Mouse (Mus musculus) kidney, postnatal 0 days (tissue): ENCODE measurements around the gene Amdhd2. TPM values are rescaled to one million over a fixed set of nuclear protein-coding genes. Genes with fewer than 3 reads are reported as not detected.

Experiments
- ATAC-seq: fragments of 200-750 bp; cut with Nextera tagmentation; replicated peaks from 2 replicates; pipeline ENCODE4 v1.8.0; 2017; ENCODE audit warnings: low read depth, moderate number of reproducible peaks, moderate TSS enrichment, moderate library complexity; ENCODE audit not compliant: low FRiP score
- DNase-seq: peaks from one replicate; pipeline ENCODE4 v3.0.0-alpha.2; 2016; ENCODE audit warnings: low spot score
- H3K27ac ChIP-seq: fragments of 300-500 bp; sonication (generic); 2 replicates; pipeline ENCODE4 v1.5.1; 2014; ENCODE audit warnings: mild to moderate bottlenecking
- H3K27me3 ChIP-seq: fragments of 300-500 bp; sonication (generic); 2 replicates; pipeline ENCODE4 v1.6.1; 2014; ENCODE audit warnings: low read length, mixed read lengths; ENCODE audit not compliant: insufficient read depth
- H3K36me3 ChIP-seq: fragments of 300-500 bp; sonication (generic); 2 replicates; pipeline ENCODE4 v1.6.1; 2014; ENCODE audit warnings: low read length, mixed read lengths; ENCODE audit not compliant: insufficient read depth
- H3K4me1 ChIP-seq: fragments of 300-500 bp; sonication (generic); replicated peaks from 2 replicates; pipeline ENCODE4 v1.6.1; 2014; ENCODE audit warnings: antibody characterized with exemption, low read length, mixed read lengths; ENCODE audit not compliant: insufficient read depth
- H3K4me2 ChIP-seq: fragments of 300-500 bp; sonication (generic); 2 replicates; pipeline ENCODE4 v1.6.1; 2014; ENCODE audit warnings: mild to moderate bottlenecking, low read length, moderate library complexity, mixed read lengths
- H3K4me3 ChIP-seq: fragments of 300-500 bp; sonication (generic); replicated peaks from 2 replicates; pipeline ENCODE4 v1.5.1; 2014; ENCODE audit warnings: low read depth, low read length
- H3K9ac ChIP-seq: fragments of 300-500 bp; sonication (generic); 2 replicates; pipeline ENCODE4 v1.6.1; 2014; ENCODE audit warnings: low read depth, low read length
- H3K9me3 ChIP-seq: fragments of 300-500 bp; sonication (generic); replicated peaks from 2 replicates; pipeline ENCODE4 v1.6.1; 2016; ENCODE audit warnings: low read length, inconsistent platforms, mixed read lengths
- CTCF ChIP-seq: IDR thresholded peaks from 2 replicates; pipeline ENCODE4 v1.5.1; 2016; ENCODE audit warnings: antibody characterized with exemption, low read depth, mild to moderate bottlenecking, moderate library complexity
- WGBS: fragments of 180-500 bp; shearing (Covaris S2); extraction: QIAGEN DNeasy Blood & Tissue Kit; methylation state at CpG from one replicate; pipeline ENCODE4 v1.1.7; 2014; 5-methylcytosine and 5-hydroxymethylcytosine counted together
- polyA plus RNA-seq: library from polyadenylated mRNA; unstranded; fragments of >200 nt; fragmentation: Nextera tagmentation; extraction: Ambion mirVana; gene quantifications from 2 replicates; pipeline ENCODE4 v1.2.1, GENCODE M21; 2015

Gene Amdhd2
- polyA plus RNA-seq, 1 experiment from 2014 or later: 47.9 TPM

GRCm38 (mm10) chr17:24162584-24163175 lies 886 bp downstream of the Amdhd2 start:
- no peak for TF ChIP-seq CTCF
- Histone ChIP-seq H3K27ac (peak overlapping the region; percentile 81), H3K4me3 (peak overlapping the region; percentile 60), H3K4me1 (no peaks in the 10 kb centered on the region; the same call in 1 of the 2 replicates), H3K9ac (peak overlapping the region; percentile 64), H3K27me3 (no peaks in the 10 kb centered on the region), H3K9me3 (no peaks in the 10 kb centered on the region), H3K4me2 (peak overlapping the region; percentile 93), H3K36me3 (peaks cover 4% of the 10 kb centered on the region; the same call in 1 of the 2 replicates)
- 17% methylated on average over 16 of the region's 17 CpGs for WGBS
- DNase-seq: peak; percentile 39
- peak; percentile 17; the same call in 1 of the 2 replicates for ATAC-seq

GRCm38 (mm10) chr17:24161466-24161865 lies 2.1 kb downstream of the Amdhd2 start:
- no peak overlapping the region for H3K27ac ChIP-seq
- no peak overlapping the region for H3K4me2 ChIP-seq
- H3K36me3 ChIP-seq: no peaks in the 10 kb centered on the region
- ATAC-seq (no peak), DNase-seq (no peak)
- no peak overlapping the region for H3K9ac ChIP-seq
- TF ChIP-seq CTCF: no peak
- no peaks in the 10 kb centered on the region for H3K9me3 ChIP-seq
- no peaks in the 10 kb centered on the region for H3K27me3 ChIP-seq
- no peak overlapping the region for H3K4me3 ChIP-seq
- WGBS: 79% methylated on average over 5 of the region's 5 CpGs
- no peaks in the 10 kb centered on the region; the same call in 1 of the 2 replicates for H3K4me1 ChIP-seq

GRCm38 (mm10) chr17:24157526-24157925 lies 6.0 kb downstream of the Amdhd2 start:
- no peak for ATAC-seq
- Histone ChIP-seq H3K9ac (no peak overlapping the region), H3K27me3 (no peaks in the 10 kb centered on the region), H3K4me2 (no peak overlapping the region), H3K9me3 (no peaks in the 10 kb centered on the region), H3K36me3 (0 out of 2 replicates have a peak, but pooled peaks cover 3% of the 10 kb centered on the region), H3K4me3 (no peak overlapping the region), H3K27ac (no peak overlapping the region), H3K4me1 (no peaks in the 10 kb centered on the region; the same call in 1 of the 2 replicates)
- no peak for TF ChIP-seq CTCF
- 96% methylated on average over 4 of the region's 4 CpGs for WGBS
- no peak for DNase-seq

GRCm38 (mm10) chr17:24157121-24157520 lies 6.4 kb downstream of the Amdhd2 start:
- no peak for TF ChIP-seq CTCF
- no peaks in the 10 kb centered on the region for H3K9me3 ChIP-seq
- DNase-seq (no peak), ATAC-seq (no peak)
- H3K4me1 ChIP-seq: no peaks in the 10 kb centered on the region
- H3K27me3 ChIP-seq: no peaks in the 10 kb centered on the region
- no peak overlapping the region for H3K4me2 ChIP-seq
- H3K36me3 ChIP-seq: 0 out of 2 replicates have a peak, but pooled peaks cover 3% of the 10 kb centered on the region
- no peak overlapping the region for H3K9ac ChIP-seq
- no peak overlapping the region for H3K4me3 ChIP-seq
- 87% methylated on average over 6 of the region's 6 CpGs for WGBS
- no peak overlapping the region for H3K27ac ChIP-seq

GRCm38 (mm10) chr17:24156394-24156793 lies 7.2 kb downstream of the Amdhd2 start:
- H3K4me3 ChIP-seq: no peak overlapping the region
- no peak overlapping the region for H3K4me2 ChIP-seq
- TF ChIP-seq CTCF: no peak
- H3K27ac ChIP-seq: no peak overlapping the region
- 82% methylated on average over 3 of the region's 3 CpGs for WGBS
- H3K27me3 ChIP-seq: no peaks in the 10 kb centered on the region
- ATAC-seq (no peak), DNase-seq (no peak)
- no peak overlapping the region for H3K9ac ChIP-seq
- H3K36me3 ChIP-seq: 0 out of 2 replicates have a peak, but pooled peaks cover 3% of the 10 kb centered on the region
- H3K4me1 ChIP-seq: no peaks in the 10 kb centered on the region
- H3K9me3 ChIP-seq: no peaks in the 10 kb centered on the region

GRCm38 (mm10) chr17:24155742-24156141 lies 7.8 kb downstream of the Amdhd2 start:
- 0 out of 2 replicates have a peak, but pooled peaks cover 3% of the 10 kb centered on the region for H3K36me3 ChIP-seq
- H3K9ac ChIP-seq: no peak overlapping the region
- ATAC-seq (no peak), DNase-seq (no peak)
- no peaks in the 10 kb centered on the region for H3K4me1 ChIP-seq
- TF ChIP-seq CTCF: no peak
- H3K4me3 ChIP-seq: no peak overlapping the region
- WGBS: 90% methylated on average over 9 of the region's 9 CpGs
- H3K27ac ChIP-seq: no peak overlapping the region
- no peaks in the 10 kb centered on the region for H3K27me3 ChIP-seq
- H3K4me2 ChIP-seq: no peak overlapping the region
- H3K9me3 ChIP-seq: no peaks in the 10 kb centered on the region
